Mouse (Mus musculus) G1E-ER4 (cell line): ENCODE measurements around the gene Cntnap5b. TPM values are rescaled to one million over a fixed set of nuclear protein-coding genes. Genes with fewer than 3 reads are reported as not detected.

Source experiments
- GATA1 ChIP-seq: IDR thresholded peaks from one replicate; pipeline ENCODE4 v1.8.0; 2012; ENCODE audit warnings: low read length, inconsistent platforms
- polyA plus RNA-seq: library from polyadenylated mRNA; stranded (reverse); fragments of >175 nt; gene quantifications from 2 replicates; pipeline ENCODE4 v1.2.3, GENCODE M21; 2012

The Cntnap5b gene
- not detected in 2 replicates for polyA plus RNA-seq

DNA sequence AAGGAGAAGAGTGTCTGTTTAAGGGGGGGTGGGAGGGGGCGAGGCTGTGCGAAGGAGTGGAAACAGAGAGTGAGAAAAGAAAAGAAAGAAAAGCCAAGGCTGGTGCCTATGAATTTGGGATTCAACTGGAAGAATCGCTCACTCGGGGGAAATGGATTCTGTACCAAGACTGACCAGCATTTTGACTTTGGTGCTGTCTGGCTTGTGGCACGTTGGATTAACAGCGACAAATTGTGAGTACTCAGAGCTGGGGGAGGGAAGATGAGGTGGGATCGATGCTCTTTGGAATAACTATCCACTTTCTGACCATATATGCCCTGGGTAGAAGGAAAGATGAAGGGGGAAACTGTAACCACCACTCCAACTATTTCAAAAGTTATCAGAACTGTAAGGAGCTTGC is at the start of gene Cntnap5b:
Gene Cntnap5b, plus strand, starts transcription at position 152 of the 400 bp plus-strand sequence.
- TF ChIP-seq GATA1: no peak

DNA sequence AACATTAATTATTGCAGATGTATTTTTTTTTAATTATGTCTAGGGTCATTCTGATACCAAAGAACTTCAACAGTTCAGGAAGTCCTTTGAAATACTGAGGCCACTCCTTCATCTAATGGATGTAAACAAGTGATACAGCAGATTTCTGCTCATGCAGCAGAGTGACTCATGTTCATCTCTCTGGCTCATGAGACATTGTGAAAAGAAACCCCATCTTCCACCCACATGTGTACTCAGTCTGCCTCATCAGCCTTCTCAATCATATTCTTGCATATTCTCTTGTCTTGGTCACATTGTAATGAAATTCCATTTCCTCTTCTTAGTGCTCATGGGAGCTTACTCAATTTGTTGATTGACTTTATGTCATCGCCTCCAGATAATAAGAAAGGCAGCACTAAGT is 12.6 kb upstream of the Cntnap5b start:
- no peak for TF ChIP-seq GATA1

- no peak for TF ChIP-seq GATA1
Observed at GRCm38 (mm10) chr1:99772183-99772582, 382 bp upstream of the Cntnap5b start.

GRCm38 (mm10) chr1:99774144-99774543 is 1.6 kb downstream of the Cntnap5b start:
- no peak for TF ChIP-seq GATA1

- no peak for TF ChIP-seq GATA1
Observed at GRCm38 (mm10) chr1:99813334-99814110, 41.0 kb downstream of the Cntnap5b start.

DNA sequence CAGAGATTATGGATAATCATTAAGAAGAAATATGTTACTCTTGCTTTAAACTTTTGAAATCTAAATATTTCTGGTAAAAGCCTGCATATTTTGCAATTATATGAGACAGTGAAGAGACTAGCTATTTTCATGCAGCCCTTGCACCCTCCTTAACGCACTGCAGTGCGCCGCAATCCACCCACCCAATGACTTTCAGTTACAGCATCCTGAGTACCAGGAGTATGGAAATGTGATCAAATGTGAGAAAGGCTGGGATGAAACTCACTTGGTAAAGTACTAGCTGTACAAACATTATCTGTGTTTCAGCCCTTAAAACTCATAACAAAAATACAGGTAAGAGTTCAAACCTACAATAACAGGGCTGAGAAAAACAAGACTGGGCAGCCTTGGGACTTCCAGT is 99.8 kb downstream of the Cntnap5b start:
- no peak for TF ChIP-seq GATA1

DNA sequence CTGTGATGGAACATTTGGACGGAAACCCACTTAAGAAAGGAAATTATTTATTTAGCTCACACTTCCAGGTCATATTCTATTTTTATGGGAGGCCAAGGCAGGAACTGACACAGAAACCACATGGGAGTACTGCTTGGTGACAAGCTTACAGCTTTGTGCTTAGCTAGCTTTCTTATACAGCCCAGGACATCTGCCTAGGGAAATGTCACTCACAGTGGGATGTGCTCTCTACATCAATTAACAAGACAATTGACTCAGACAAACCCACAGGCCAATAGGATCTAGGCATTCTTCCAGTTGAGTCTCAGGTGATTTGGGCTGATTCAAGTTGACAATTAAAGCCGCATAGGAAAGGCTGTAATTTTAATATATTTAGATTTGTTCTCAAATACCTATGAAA is 135.2 kb downstream of the Cntnap5b start:
- no peak for TF ChIP-seq GATA1

GRCm38 (mm10) chr1:99943515-99943914 is 170.9 kb downstream of the Cntnap5b start:
- no peak for TF ChIP-seq GATA1

- no peak for TF ChIP-seq GATA1
Observed at GRCm38 (mm10) chr1:99959428-99959987, 186.9 kb downstream of the Cntnap5b start.

GRCm38 (mm10) chr1:99967300-99968089 is 194.9 kb downstream of the Cntnap5b start:
- no peak for TF ChIP-seq GATA1

- TF ChIP-seq GATA1: no peak
Observed at GRCm38 (mm10) chr1:99970184-99971086, 197.9 kb downstream of the Cntnap5b start.

- no peak for TF ChIP-seq GATA1
Observed at GRCm38 (mm10) chr1:100006021-100006745, 233.6 kb downstream of the Cntnap5b start.

- no peak for TF ChIP-seq GATA1
Observed at GRCm38 (mm10) chr1:100041808-100042207, 269.2 kb downstream of the Cntnap5b start.

DNA sequence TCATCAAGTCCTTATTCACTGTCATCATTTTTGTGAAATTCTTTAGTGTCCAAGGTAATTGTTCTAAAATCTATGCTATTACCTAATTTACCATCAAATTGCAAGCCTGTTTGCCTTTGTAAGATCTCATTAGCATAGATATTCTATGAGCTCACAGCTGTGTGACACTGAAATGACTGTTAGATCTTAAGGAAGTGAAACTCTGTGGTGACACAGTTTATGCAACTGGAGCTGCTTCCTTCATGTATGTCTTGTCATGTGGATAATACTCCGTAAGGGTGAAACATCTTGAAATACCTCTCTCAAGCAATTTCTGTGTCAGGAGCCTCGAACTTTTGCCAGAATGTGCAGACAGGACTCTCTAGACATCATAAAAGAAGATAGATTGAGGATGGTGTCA is 307.2 kb downstream of the Cntnap5b start:
- TF ChIP-seq GATA1: no peak

DNA sequence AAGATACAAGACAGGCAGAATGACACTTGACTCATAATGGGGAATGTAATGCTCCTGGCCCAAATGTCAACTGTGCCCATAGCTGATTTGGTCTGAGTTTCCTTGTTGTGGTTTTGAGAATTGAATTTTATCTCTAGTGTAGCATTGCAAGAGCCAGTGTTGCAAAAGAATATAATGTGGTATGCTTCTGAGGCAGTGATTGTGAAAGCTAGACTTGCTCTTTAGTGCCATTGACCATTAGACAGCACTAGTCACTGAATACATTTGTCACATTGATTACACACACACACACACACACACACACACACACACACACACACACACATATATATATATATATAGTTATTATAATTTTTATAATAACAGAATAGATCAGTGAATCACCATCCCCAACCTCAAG is 328.0 kb downstream of the Cntnap5b start:
- TF ChIP-seq GATA1: no peak
